Mouse (Mus musculus) midbrain, embryonic 16.5 days (tissue): ENCODE measurements around the gene Krt2. TPM values are rescaled to one million over a fixed set of nuclear protein-coding genes. Genes with fewer than 3 reads are reported as not detected.

Experiments
- ATAC-seq: fragments of 200-750 bp; cut with Nextera tagmentation; 2 replicates; pipeline ENCODE4 v1.8.0; 2017; ENCODE audit warnings: moderate TSS enrichment
- H3K27ac ChIP-seq: fragments of 300-500 bp; sonication (generic); 2 replicates; pipeline ENCODE4 v1.5.1; 2014; ENCODE audit warnings: mild to moderate bottlenecking, low read length, mixed read lengths
- H3K27me3 ChIP-seq: fragments of 300-500 bp; sonication (generic); 2 replicates; pipeline ENCODE4 v1.6.1; 2014; ENCODE audit warnings: low read depth, low read length, mixed read lengths; ENCODE audit not compliant: control insufficient read depth, insufficient read depth
- H3K36me3 ChIP-seq: fragments of 300-500 bp; sonication (generic); 2 replicates; pipeline ENCODE4 v1.6.1; 2014; ENCODE audit warnings: mild to moderate bottlenecking, low read length, moderate library complexity, mixed read lengths; ENCODE audit not compliant: control insufficient read depth, insufficient read depth
- H3K4me1 ChIP-seq: fragments of 300-500 bp; sonication (generic); 2 replicates; pipeline ENCODE4 v1.6.1; 2014; ENCODE audit warnings: mild to moderate bottlenecking, low read length, mixed read lengths; ENCODE audit not compliant: control insufficient read depth, insufficient read depth
- H3K4me2 ChIP-seq: fragments of 300-500 bp; sonication (generic); 2 replicates; pipeline ENCODE4 v1.6.1; 2014; ENCODE audit warnings: mild to moderate bottlenecking, low read length, mixed read lengths
- H3K4me3 ChIP-seq: fragments of 300-500 bp; sonication (generic); 2 replicates; pipeline ENCODE4 v1.5.1; 2014; ENCODE audit warnings: low read depth, mild to moderate bottlenecking, low read length, moderate library complexity, mixed read lengths
- H3K9ac ChIP-seq: fragments of 300-500 bp; sonication (generic); 2 replicates; pipeline ENCODE4 v1.6.1; 2014; ENCODE audit warnings: low read depth, low read length, mixed read lengths
- H3K9me3 ChIP-seq: fragments of 300-500 bp; sonication (generic); replicated peaks from 2 replicates; pipeline ENCODE4 v1.6.1; 2014; ENCODE audit warnings: mild to moderate bottlenecking, low read length, mixed read lengths; ENCODE audit not compliant: control insufficient read depth, poor library complexity, severe bottlenecking
- WGBS: fragments of 180-500 bp; shearing (Covaris S2); extraction: QIAGEN DNeasy Blood & Tissue Kit; methylation state at CpG from one replicate; pipeline ENCODE4 v1.1.7; 2014; 5-methylcytosine and 5-hydroxymethylcytosine counted together
- polyA plus RNA-seq: library from polyadenylated mRNA; unstranded; fragments of >200 nt; fragmentation: Nextera tagmentation; extraction: Ambion mirVana; gene quantifications from 2 replicates; pipeline ENCODE4 v1.2.1, GENCODE M21; 2015

Gene Krt2
- polyA plus RNA-seq, result not detected in 2 replicates

GRCm38 (mm10) chr15:101817875-101818274 lies at the start of gene Krt2:
Gene Krt2 (minus strand): TSS chr15:101818169.
- Histone ChIP-seq H3K27ac (no peak within 1 kb of the TSS), H3K27me3 (no peaks in the 10 kb centered on the region), H3K4me1 (no peaks in the 10 kb centered on the region), H3K4me3 (no peak within 1 kb of the TSS), H3K9me3 (no peaks in the 10 kb centered on the region), H3K36me3 (no peaks in the 10 kb centered on the region), H3K9ac (no peak within 1 kb of the TSS), H3K4me2 (no peak within 1 kb of the TSS)
- 84% methylated on average over 16 of the region's 16 CpGs for WGBS
- no peak for ATAC-seq

- Histone ChIP-seq H3K9ac (no peak overlapping the region), H3K4me2 (no peak overlapping the region), H3K36me3 (no peaks in the 10 kb centered on the region), H3K4me3 (no peak overlapping the region), H3K9me3 (no peaks in the 10 kb centered on the region), H3K27me3 (no peaks in the 10 kb centered on the region), H3K27ac (no peak overlapping the region), H3K4me1 (peaks cover 8% of the 10 kb centered on the region)
- 87% methylated on average over 7 of the region's 7 CpGs for WGBS
- no peak for ATAC-seq
Measured at GRCm38 (mm10) chr15:101866754-101867153, 48.8 kb upstream of the Krt2 start.

GRCm38 (mm10) chr15:101860421-101861130 lies 42.6 kb upstream of the Krt2 start:
- H3K9ac ChIP-seq, result peak overlapping the region; percentile 53; the same call in 1 of the 2 replicates
- H3K4me1 ChIP-seq, result peaks cover 11% of the 10 kb centered on the region
- ATAC-seq, result 0 out of 2 replicates have a peak, but pooled peaks have one; percentile 11
- peak overlapping the region; percentile 84 for H3K4me2 ChIP-seq
- WGBS, result 58% methylated on average over 13 of the region's 13 CpGs
- peaks cover 5% of the 10 kb centered on the region for H3K27me3 ChIP-seq
- H3K27ac ChIP-seq, result no peak overlapping the region
- peak overlapping the region; percentile 46; the same call in 1 of the 2 replicates for H3K4me3 ChIP-seq
- no peaks in the 10 kb centered on the region for H3K36me3 ChIP-seq
- no peaks in the 10 kb centered on the region for H3K9me3 ChIP-seq

GRCm38 (mm10) chr15:101859735-101860170 lies 41.8 kb upstream of the Krt2 start:
- Histone ChIP-seq H3K27me3 (peaks cover 8% of the 10 kb centered on the region), H3K4me2 (peak overlapping the region; percentile 84), H3K9ac (peak overlapping the region; percentile 53), H3K36me3 (no peaks in the 10 kb centered on the region), H3K4me1 (peaks cover 11% of the 10 kb centered on the region), H3K4me3 (peak overlapping the region; percentile 46), H3K27ac (no peak overlapping the region), H3K9me3 (no peaks in the 10 kb centered on the region)
- under 1% methylated on average over 33 of the region's 33 CpGs for WGBS
- ATAC-seq, result peak; percentile 56; the same call in 1 of the 2 replicates

- Histone ChIP-seq H3K27ac (no peak overlapping the region), H3K4me3 (no peak overlapping the region), H3K4me1 (peaks cover 11% of the 10 kb centered on the region), H3K27me3 (peaks cover 8% of the 10 kb centered on the region), H3K9me3 (no peaks in the 10 kb centered on the region), H3K36me3 (no peaks in the 10 kb centered on the region), H3K9ac (no peak overlapping the region; the same call in 1 of the 2 replicates), H3K4me2 (peak overlapping the region; percentile 84)
- WGBS, result 8% methylated on average over 11 of the region's 11 CpGs
- no peak for ATAC-seq
Measured at GRCm38 (mm10) chr15:101858673-101859425, 40.9 kb upstream of the Krt2 start.

DNA sequence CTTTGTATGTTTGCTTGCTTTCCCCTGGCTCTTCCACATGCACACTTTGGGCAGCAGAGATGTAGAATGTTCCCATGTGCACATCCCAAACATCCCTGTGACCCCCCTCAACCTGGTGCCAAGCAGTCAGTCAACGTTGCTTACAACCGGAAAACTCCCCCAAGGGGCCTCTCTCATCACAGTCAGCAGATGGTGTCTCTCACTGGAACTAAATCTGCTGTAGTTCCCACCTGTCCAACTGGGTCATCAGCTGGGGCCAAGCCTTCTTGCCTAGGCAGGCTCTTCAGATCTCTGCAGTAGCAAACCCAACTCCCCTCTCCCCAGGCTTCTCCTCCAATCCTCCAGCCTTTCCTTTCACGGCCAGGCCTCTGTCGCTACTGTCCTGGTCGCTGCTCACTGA lies 38.7 kb upstream of the Krt2 start:
- 42% methylated on average over 5 of the region's 5 CpGs for WGBS
- peaks cover 11% of the 10 kb centered on the region for H3K4me1 ChIP-seq
- ATAC-seq, result no peak
- no peak overlapping the region for H3K9ac ChIP-seq
- no peak overlapping the region for H3K4me2 ChIP-seq
- no peak overlapping the region for H3K27ac ChIP-seq
- no peaks in the 10 kb centered on the region for H3K36me3 ChIP-seq
- peaks cover 8% of the 10 kb centered on the region for H3K27me3 ChIP-seq
- H3K4me3 ChIP-seq, result no peak overlapping the region
- H3K9me3 ChIP-seq, result no peaks in the 10 kb centered on the region

DNA sequence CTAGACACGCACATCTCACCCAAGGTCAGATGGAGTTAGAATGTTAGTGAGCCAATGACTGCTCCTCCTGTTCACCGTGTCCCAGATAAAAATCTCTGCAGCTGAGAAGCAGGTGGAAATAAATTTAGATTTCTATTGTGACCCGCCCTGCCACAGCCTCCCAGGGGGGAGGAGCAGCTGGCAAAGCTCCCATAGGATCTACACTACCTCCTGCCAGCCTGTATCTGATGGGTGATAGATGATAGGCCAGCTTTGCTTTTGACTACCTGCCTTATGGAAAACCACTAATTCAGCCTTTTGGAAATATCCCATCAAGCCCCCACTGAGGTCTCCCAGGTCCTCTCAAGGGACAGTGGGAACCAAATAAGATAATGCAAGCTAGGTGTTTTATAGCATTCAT lies 37.8 kb upstream of the Krt2 start:
- peaks cover 11% of the 10 kb centered on the region for H3K4me1 ChIP-seq
- no peaks in the 10 kb centered on the region for H3K9me3 ChIP-seq
- H3K4me3 ChIP-seq, result no peak overlapping the region
- no peak overlapping the region for H3K4me2 ChIP-seq
- ATAC-seq, result no peak
- H3K27me3 ChIP-seq, result peaks cover 8% of the 10 kb centered on the region
- WGBS, result 65% methylated on average over 3 of the region's 3 CpGs
- H3K9ac ChIP-seq, result no peak overlapping the region
- H3K36me3 ChIP-seq, result no peaks in the 10 kb centered on the region
- no peak overlapping the region for H3K27ac ChIP-seq

- H3K4me1 ChIP-seq, result peaks cover 3% of the 10 kb centered on the region
- H3K9ac ChIP-seq, result no peak overlapping the region
- no peak for ATAC-seq
- no peaks in the 10 kb centered on the region for H3K9me3 ChIP-seq
- no peak overlapping the region for H3K27ac ChIP-seq
- no peaks in the 10 kb centered on the region for H3K36me3 ChIP-seq
- H3K27me3 ChIP-seq, result peaks cover 6% of the 10 kb centered on the region
- no peak overlapping the region for H3K4me2 ChIP-seq
- no peak overlapping the region for H3K4me3 ChIP-seq
- 12% methylated on average over 5 of the region's 5 CpGs for WGBS
Measured at GRCm38 (mm10) chr15:101854294-101854693, 36.3 kb upstream of the Krt2 start.

DNA sequence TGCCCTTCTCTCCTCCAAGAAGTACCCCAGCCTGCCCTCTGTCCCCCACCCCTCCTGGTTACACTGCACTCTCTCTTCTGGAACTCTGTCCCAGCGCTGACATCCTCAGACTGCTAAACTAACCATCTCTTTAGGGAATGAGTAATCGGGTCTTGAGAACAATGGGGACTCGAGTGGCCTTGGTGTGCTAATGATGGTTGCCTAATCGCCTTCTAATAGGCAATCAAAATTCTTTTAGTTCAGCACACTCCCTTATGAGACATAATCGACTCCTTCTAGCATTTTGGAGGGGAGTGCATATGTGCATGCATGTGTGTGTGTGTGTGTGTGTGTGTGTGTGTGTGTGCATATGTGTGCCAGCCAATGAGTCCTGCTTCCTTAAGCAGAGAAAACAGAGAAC lies 34.6 kb upstream of the Krt2 start:
- no peak overlapping the region for H3K4me2 ChIP-seq
- ATAC-seq, result no peak
- 20% methylated on average over 5 of the region's 5 CpGs for WGBS

More for the DNA sequence above, 34.6 kb upstream of the Krt2 start:
- no peak overlapping the region for H3K9ac ChIP-seq
- H3K27ac ChIP-seq, result no peak overlapping the region
- 0 out of 2 replicates have a peak, but pooled peaks cover 3% of the 10 kb centered on the region for H3K27me3 ChIP-seq
- no peak overlapping the region for H3K4me3 ChIP-seq
- no peaks in the 10 kb centered on the region for H3K36me3 ChIP-seq
- H3K9me3 ChIP-seq, result no peaks in the 10 kb centered on the region
- no peaks in the 10 kb centered on the region for H3K4me1 ChIP-seq
